Mouse (Mus musculus) liver, embryonic 15.5 days (tissue): Measurements from ENCODE around the gene 4931406C07Rik. TPM values are rescaled to one million over a fixed set of nuclear protein-coding genes. Genes with fewer than 3 reads are reported as not detected.
A peak's percentile ranks its signal among the peaks of the same experiment; 100 is the strongest.

Source experiments
- ATAC-seq: fragments of 200-750 bp; cut with Nextera tagmentation; 2 replicates; pipeline ENCODE4 v1.8.0; 2017; ENCODE audit warnings: moderate number of reproducible peaks, mild to moderate bottlenecking, moderate library complexity; ENCODE audit not compliant: insufficient read depth
- H3K27ac ChIP-seq: fragments of 300-500 bp; sonication (generic); replicated peaks from 2 replicates; pipeline ENCODE4 v1.5.1; 2015; ENCODE audit warnings: mild to moderate bottlenecking, inconsistent platforms
- H3K27me3 ChIP-seq: fragments of 300-500 bp; sonication (generic); 2 replicates; pipeline ENCODE4 v1.6.1; 2015; ENCODE audit warnings: mild to moderate bottlenecking, inconsistent platforms
- H3K36me3 ChIP-seq: fragments of 300-500 bp; sonication (generic); replicated peaks from 2 replicates; pipeline ENCODE4 v1.6.1; 2015; ENCODE audit warnings: moderate library complexity, mild to moderate bottlenecking, inconsistent platforms
- H3K4me1 ChIP-seq: fragments of 300-500 bp; sonication (generic); replicated peaks from 2 replicates; pipeline ENCODE4 v1.6.1; 2015; ENCODE audit warnings: inconsistent platforms
- H3K4me2 ChIP-seq: fragments of 300-500 bp; sonication (generic); 2 replicates; pipeline ENCODE4 v1.6.1; 2015; ENCODE audit warnings: moderate library complexity, mild to moderate bottlenecking, inconsistent platforms
- H3K4me3 ChIP-seq: fragments of 300-500 bp; sonication (generic); replicated peaks from 2 replicates; pipeline ENCODE4 v1.5.1; 2015; ENCODE audit warnings: mild to moderate bottlenecking, inconsistent platforms
- H3K9ac ChIP-seq: fragments of 300-500 bp; sonication (generic); 2 replicates; pipeline ENCODE4 v1.6.1; 2015; ENCODE audit warnings: moderate library complexity, mild to moderate bottlenecking, inconsistent platforms
- H3K9me3 ChIP-seq: fragments of 300-500 bp; sonication (generic); replicated peaks from 2 replicates; pipeline ENCODE4 v1.6.1; 2016; ENCODE audit warnings: inconsistent platforms
- WGBS: fragments of 180-500 bp; shearing (Covaris S2); methylation state at CpG from one replicate; pipeline ENCODE4 v1.1.7; 2015; ENCODE audit warnings: mixed read lengths; ENCODE audit not compliant: insufficient replicate concordance; 5-methylcytosine and 5-hydroxymethylcytosine counted together
- polyA plus RNA-seq: library from polyadenylated mRNA; unstranded; fragments of >200 nt; fragmentation: Nextera tagmentation; extraction: Ambion mirVana; gene quantifications from 2 replicates; pipeline ENCODE4 v1.2.1, GENCODE M21; 2015

Gene 4931406C07Rik
- polyA plus RNA-seq, 1 experiment from 2014 or later, result 3.9 TPM

- Histone ChIP-seq H3K27me3 (no peaks in the 10 kb centered on the region), H3K9ac (no peak overlapping the region), H3K9me3 (no peaks in the 10 kb centered on the region), H3K36me3 (peaks cover 10% of the 10 kb centered on the region), H3K27ac (no peak overlapping the region), H3K4me2 (no peak overlapping the region), H3K4me1 (no peaks in the 10 kb centered on the region), H3K4me3 (no peak overlapping the region)
- WGBS, result 68% methylated on average over 3 of the region's 3 CpGs
- no peak for ATAC-seq
These were observed 50.0 kb downstream of the 4931406C07Rik start for GRCm38 (mm10) chr9:15256214-15256613.

GRCm38 (mm10) chr9:15254501-15254900 lies 51.7 kb downstream of the 4931406C07Rik start:
- no peaks in the 10 kb centered on the region for H3K9me3 ChIP-seq
- no peaks in the 10 kb centered on the region for H3K36me3 ChIP-seq
- 66% methylated on average over 7 of the region's 7 CpGs for WGBS

GRCm38 (mm10) chr9:15252196-15252595 lies 54.1 kb downstream of the 4931406C07Rik start:
- no peaks in the 10 kb centered on the region for H3K9me3 ChIP-seq
- H3K4me3 ChIP-seq, result no peak overlapping the region
- no peak for ATAC-seq
- no peak overlapping the region for H3K27ac ChIP-seq
- WGBS, result 63% methylated on average over 7 of the region's 7 CpGs
- no peaks in the 10 kb centered on the region for H3K4me1 ChIP-seq
- no peaks in the 10 kb centered on the region for H3K27me3 ChIP-seq
- H3K36me3 ChIP-seq, result no peaks in the 10 kb centered on the region
- H3K4me2 ChIP-seq, result no peak overlapping the region
- no peak overlapping the region for H3K9ac ChIP-seq

More at GRCm38 (mm10) chr9:15254501-15254900, 51.7 kb downstream of the 4931406C07Rik start:
- Histone ChIP-seq H3K27me3 (no peaks in the 10 kb centered on the region), H3K9ac (no peak overlapping the region), H3K4me2 (no peak overlapping the region), H3K4me1 (no peaks in the 10 kb centered on the region), H3K27ac (no peak overlapping the region), H3K4me3 (no peak overlapping the region)
- ATAC-seq, result no peak

- H3K9me3 ChIP-seq, result no peaks in the 10 kb centered on the region
- H3K9ac ChIP-seq, result no peak overlapping the region
- 0 out of 2 replicates have a peak, but pooled peaks cover 3% of the 10 kb centered on the region for H3K4me1 ChIP-seq
- no peak overlapping the region for H3K4me2 ChIP-seq
- ATAC-seq, result no peak
- H3K27ac ChIP-seq, result no peak overlapping the region
- H3K27me3 ChIP-seq, result no peaks in the 10 kb centered on the region
- H3K4me3 ChIP-seq, result no peak overlapping the region
- H3K36me3 ChIP-seq, result no peaks in the 10 kb centered on the region
- 36% methylated on average over 7 of the region's 7 CpGs for WGBS
These were observed 55.9 kb downstream of the 4931406C07Rik start for GRCm38 (mm10) chr9:15250376-15250775.

GRCm38 (mm10) chr9:15245319-15246075 lies 60.8 kb downstream of the 4931406C07Rik start:
- H3K27me3 ChIP-seq, result no peaks in the 10 kb centered on the region
- H3K9ac ChIP-seq, result no peak overlapping the region
- H3K9me3 ChIP-seq, result no peaks in the 10 kb centered on the region
- H3K27ac ChIP-seq, result no peak overlapping the region
- ATAC-seq, result no peak
- H3K4me3 ChIP-seq, result no peak overlapping the region
- 0 out of 2 replicates have a peak, but pooled peaks cover 10% of the 10 kb centered on the region for H3K4me1 ChIP-seq
- H3K36me3 ChIP-seq, result no peaks in the 10 kb centered on the region
- H3K4me2 ChIP-seq, result no peak overlapping the region
- WGBS, result 57% methylated on average over 14 of the region's 14 CpGs

- Histone ChIP-seq H3K4me2 (no peak overlapping the region), H3K9ac (no peak overlapping the region), H3K4me1 (peaks cover 19% of the 10 kb centered on the region), H3K27ac (no peak overlapping the region), H3K36me3 (no peaks in the 10 kb centered on the region), H3K4me3 (no peak overlapping the region), H3K9me3 (no peaks in the 10 kb centered on the region), H3K27me3 (peaks cover 25% of the 10 kb centered on the region)
- 29% methylated on average over 1 of the region's 1 CpGs for WGBS
- ATAC-seq, result no peak
These were observed 64.1 kb downstream of the 4931406C07Rik start for GRCm38 (mm10) chr9:15242130-15242529.

GRCm38 (mm10) chr9:15241596-15241939 lies 64.7 kb downstream of the 4931406C07Rik start:
- Histone ChIP-seq H3K4me1 (peaks cover 19% of the 10 kb centered on the region), H3K27ac (no peak overlapping the region)

GRCm38 (mm10) chr9:15240863-15241595 lies 65.2 kb downstream of the 4931406C07Rik start:
- Histone ChIP-seq H3K27me3 (peaks cover 26% of the 10 kb centered on the region), H3K9ac (no peak overlapping the region), H3K4me1 (peaks cover 19% of the 10 kb centered on the region), H3K9me3 (no peaks in the 10 kb centered on the region), H3K4me2 (no peak overlapping the region), H3K36me3 (no peaks in the 10 kb centered on the region), H3K27ac (no peak overlapping the region), H3K4me3 (no peak overlapping the region)
- 32% methylated on average over 6 of the region's 6 CpGs for WGBS
- ATAC-seq, result no peak

More at GRCm38 (mm10) chr9:15241596-15241939, 64.7 kb downstream of the 4931406C07Rik start:
- no peak for ATAC-seq
- H3K27me3 ChIP-seq, result peaks cover 26% of the 10 kb centered on the region
- 34% methylated on average over 9 of the region's 9 CpGs for WGBS
- no peaks in the 10 kb centered on the region for H3K9me3 ChIP-seq
- H3K4me2 ChIP-seq, result no peak overlapping the region
- no peak overlapping the region for H3K4me3 ChIP-seq
- H3K36me3 ChIP-seq, result no peaks in the 10 kb centered on the region
- no peak overlapping the region for H3K9ac ChIP-seq

GRCm38 (mm10) chr9:15240006-15240405 lies 66.2 kb downstream of the 4931406C07Rik start:
- Histone ChIP-seq H3K36me3 (no peaks in the 10 kb centered on the region), H3K4me2 (no peak overlapping the region), H3K27me3 (peaks cover 26% of the 10 kb centered on the region), H3K9ac (no peak overlapping the region), H3K9me3 (no peaks in the 10 kb centered on the region), H3K4me3 (no peak overlapping the region), H3K4me1 (peaks cover 12% of the 10 kb centered on the region), H3K27ac (no peak overlapping the region)
- no peak for ATAC-seq
- 72% methylated on average over 6 of the region's 6 CpGs for WGBS

GRCm38 (mm10) chr9:15239042-15239925 lies 67.0 kb downstream of the 4931406C07Rik start, which contains the start of gene Vstm5:
Gene Vstm5 (plus strand): TSS chr9:15239045.
- no peaks in the 10 kb centered on the region for H3K36me3 ChIP-seq
- WGBS, result 4% methylated on average over 35 of the region's 35 CpGs
- peak within 1 kb of the TSS; percentile 37; the same call in 1 of the 2 replicates for H3K9ac ChIP-seq
- no peak within 1 kb of the TSS for H3K27ac ChIP-seq
- H3K27me3 ChIP-seq, result peaks cover 26% of the 10 kb centered on the region
- ATAC-seq, result peak; percentile 37; the same call in 1 of the 2 replicates
- H3K9me3 ChIP-seq, result no peaks in the 10 kb centered on the region
- H3K4me3 ChIP-seq, result peak within 1 kb of the TSS; percentile 43
- peaks cover 11% of the 10 kb centered on the region for H3K4me1 ChIP-seq
- peak within 1 kb of the TSS; percentile 72 for H3K4me2 ChIP-seq
